In genomic region chr4:107717718-107718313, GRCm38 (mm10) we compare ENCODE assay signal across 15 mouse cellular contexts. TPM values are rescaled to one million over a fixed set of nuclear protein-coding genes. Genes with fewer than 3 reads are reported as not detected.
DNase-seq lines count a peak whose midpoint lies in the region; ATAC-seq and TF ChIP-seq lines count a peak whose summit lies in the region.
"Had no signal": no experiment of that assay in that cellular context is flagged by ENCODE, and none has a peak within 500 bp of the region (broad histone marks: within the 10 kb centered on the region; RNA-seq: fewer than 3 reads in every experiment).

No protein-coding gene starts in this region.

- TF ChIP-seq CTCF in CH12.LX (conservative IDR thresholded peaks at IDR 0.05 in 1 of 2, IDR thresholded peaks at IDR 0.05 in 1 of 2; ENCODE audit: low read depth in 2 of 2, low read length in 2 of 2), result peak in 1 of 2 experiments; percentile 35; a peak in 2 of 4 replicates

- peak; percentile 35; the same call in 1 of the 2 replicates for TF ChIP-seq EP300 in CH12.LX (IDR thresholded peaks at IDR 0.05; ENCODE audit: low read length)

- H3K4me3 ChIP-seq in forebrain, embryonic 10.5 days, result no peak overlapping the region
- no peak overlapping the region for H3K4me3 ChIP-seq in forebrain, embryonic 11.5 days (ENCODE audit: low read depth, low read length)
- H3K4me3 ChIP-seq in CH12.LX (replicated peaks in 1 of 3; ENCODE audit: low read depth in 2 of 3, low read length in 2 of 3, poor library complexity in 1 of 3), result peak overlapping the region in 1 of 3 experiments; percentile 4
- H3K4me3 ChIP-seq: embryonic facial prominence, embryonic 15.5 days; heart, adult 2 months; liver, embryonic 13.5 days had no signal

- no peak overlapping the region for H3K9ac ChIP-seq in forebrain, embryonic 11.5 days (ENCODE audit: low read length)
- H3K9ac ChIP-seq in CH12.LX (ENCODE audit: insufficient read depth, low read depth), result no peak overlapping the region
- H3K9ac ChIP-seq: embryonic facial prominence, embryonic 15.5 days; liver, embryonic 13.5 days had no signal

- H3K4me2 ChIP-seq in forebrain, embryonic 11.5 days (ENCODE audit: low read depth, low read length, severe bottlenecking), result no peak overlapping the region
- peak overlapping the region; percentile 94 for H3K4me2 ChIP-seq in CH12.LX (ENCODE audit: insufficient read depth, low read depth, poor library complexity, severe bottlenecking)
- H3K4me2 ChIP-seq: embryonic facial prominence, embryonic 15.5 days; liver, embryonic 13.5 days had no signal

- TF ChIP-seq POLR2A in CH12.LX (IDR thresholded peaks at IDR 0.05; ENCODE audit: low read depth, low read length), result no peak

- no peaks in the 10 kb centered on the region for H3K36me3 ChIP-seq in forebrain, embryonic 10.5 days (replicated peaks)
- no peaks in the 10 kb centered on the region for H3K36me3 ChIP-seq in forebrain, embryonic 11.5 days (ENCODE audit: control insufficient read depth, insufficient read depth, low read length)
- no peaks in the 10 kb centered on the region for H3K36me3 ChIP-seq in CH12.LX (replicated peaks in 1 of 2; ENCODE audit: control insufficient read depth in 1 of 2, insufficient read depth in 1 of 2, low read length in 1 of 2)
- H3K36me3 ChIP-seq: embryonic facial prominence, embryonic 15.5 days; liver, embryonic 13.5 days had no signal

- no peak for ATAC-seq in forebrain, embryonic 11.5 days (replicated peaks; ENCODE audit: low FRiP score)
- ATAC-seq: inflammation-experienced regulatory T-cells, adult 6 months had no signal

- WGBS in forebrain, embryonic 10.5 days, result 72% methylated on average over 8 of the region's 8 CpGs
- 63% methylated on average over 8 of the region's 8 CpGs for WGBS in forebrain, embryonic 11.5 days

- intact Hi-C loops in left cerebral cortex, postnatal 25 days (cut with DNase I), result no loop called here

- H3K27ac ChIP-seq in forebrain, embryonic 10.5 days, result peak overlapping the region; percentile 40; the same call in 1 of the 2 replicates
- H3K27ac ChIP-seq in forebrain, embryonic 11.5 days (ENCODE audit: low read depth, low read length), result no peak overlapping the region
- no peak overlapping the region for H3K27ac ChIP-seq in CH12.LX (ENCODE audit: insufficient read depth, low read depth)
- H3K27ac ChIP-seq: embryonic facial prominence, embryonic 15.5 days; heart, adult 2 months; liver, embryonic 13.5 days had no signal

- in situ Hi-C loops in CH12.LX (cut with MboI; ENCODE audit: low pct_ligation_motif_present, low pct_unique_long_range_greater_than_20kb, low sequenced_read_pairs), result no loop called here

- no peak; the same call in 1 of the 2 replicates for TF ChIP-seq RAD21 in CH12.LX (IDR thresholded peaks at IDR 0.05; ENCODE audit: low read depth, low read length)

- H3K9me3 ChIP-seq in forebrain, embryonic 10.5 days, result no peaks in the 10 kb centered on the region
- H3K9me3 ChIP-seq in forebrain, embryonic 11.5 days (ENCODE audit: control insufficient read depth, low read length), result no peaks in the 10 kb centered on the region
- H3K9me3 ChIP-seq in CH12.LX (replicated peaks; ENCODE audit: low read length), result peaks cover 2% of the 10 kb centered on the region
- H3K9me3 ChIP-seq: embryonic facial prominence, embryonic 15.5 days; liver, embryonic 13.5 days had no signal

- peaks cover 32% of the 10 kb centered on the region for H3K4me1 ChIP-seq in forebrain, embryonic 10.5 days
- H3K4me1 ChIP-seq in forebrain, embryonic 11.5 days (replicated peaks; ENCODE audit: control insufficient read depth, insufficient read depth, low read length), result peaks cover 9% of the 10 kb centered on the region
- H3K4me1 ChIP-seq in CH12.LX (ENCODE audit: control insufficient read depth in 1 of 2, insufficient read depth in 2 of 2), result peaks cover 16 to 45% of the 10 kb centered on the region in 2 experiments

- no peak for DNase-seq in forebrain, embryonic 10.5 days (ENCODE audit: extremely low spot score, low spot score)
- no peak for DNase-seq in forebrain, embryonic 11.5 days (ENCODE audit: low spot score)
- DNase-seq in CH12.LX (ENCODE audit: extremely low read depth), result peak; percentile 77
- DNase-seq in frontal cortex, postnatal 36 days (ENCODE audit: low spot score in 2 of 2), result peak; percentile 48 to 72
- DNase-seq in left cerebral cortex, postnatal 25 days (ENCODE audit: low spot score in 2 of 2), result peak; percentile 48 to 89
- DNase-seq in cerebellum, postnatal 4 days (ENCODE audit: low spot score in 2 of 2), result no peak
- DNase-seq in cerebellum, postnatal 36 days, result no peak
- DNase-seq in kidney, adult 9 months, result no peak
- DNase-seq: adrenal gland, adult 2 months; cerebellum, adult 18-20 months; heart, adult 2 months; liver, embryonic 13.5 days had no signal

- H3K79me2 ChIP-seq in CH12.LX (replicated peaks; ENCODE audit: control insufficient read depth, extremely low read depth, insufficient read depth, poor library complexity, severe bottlenecking), result no peaks in the 10 kb centered on the region

- no peaks in the 10 kb centered on the region; the same call in 1 of the 2 replicates for H3K27me3 ChIP-seq in forebrain, embryonic 10.5 days (ENCODE audit: poor library complexity, severe bottlenecking)
- no peaks in the 10 kb centered on the region for H3K27me3 ChIP-seq in forebrain, embryonic 11.5 days (ENCODE audit: control insufficient read depth, insufficient read depth, low read length)
- no peaks in the 10 kb centered on the region for H3K27me3 ChIP-seq in CH12.LX (replicated peaks)
- H3K27me3 ChIP-seq: embryonic facial prominence, embryonic 15.5 days; liver, embryonic 13.5 days had no signal

- dilution Hi-C loops in CH12.LX (cut with MboI; ENCODE audit: extremely low pct_ligation_motif_present, extremely low pct_unique_long_range_greater_than_20kb, low sequenced_read_pairs), result no loop called here

TF ChIP-seq in CH12.LX, 34 proteins besides CTCF, POLR2A, EP300 and RAD21:
- 0 out of 2 replicates have a peak, but pooled peaks have one; percentile 8 for TF ChIP-seq TCF12 (IDR thresholded peaks at IDR 0.05; ENCODE audit: low read depth, low read length)
- no peak for TF ChIP-seq CHD1 (IDR thresholded peaks at IDR 0.05; ENCODE audit: low read depth, low read length)
- 0 out of 2 replicates have a peak, but pooled peaks have one; percentile 3 for TF ChIP-seq SMC3 (IDR thresholded peaks at IDR 0.05; ENCODE audit: low read depth, low read length)
- peak; percentile 33; the same call in 1 of the 2 replicates for TF ChIP-seq ETS1 (conservative IDR thresholded peaks at IDR 0.05; ENCODE audit: low read depth, low read length)
- 0 out of 2 replicates have a peak, but pooled peaks have one; percentile 12 for TF ChIP-seq IRF4 (IDR thresholded peaks at IDR 0.05; ENCODE audit: low read depth, low read length)
- TF ChIP-seq BHLHE40 (IDR thresholded peaks at IDR 0.05; ENCODE audit: low read depth, low read length), result peak; percentile 29; the same call in 1 of the 2 replicates
TF ChIP-seq in CH12.LX: peak in this region for 5.

RNA-seq across cellular contexts. Expression of gene Dmrtb1, which starts 33.8 kb away (rescaled TPM):
- 0.87 and 2.7 TPM in 2 replicates for polyA plus RNA-seq in forebrain, embryonic 10.5 days (2016; fragmentation: Nextera tagmentation; extraction: Ambion mirVana)
- 6.0 and 7.4 TPM in 2 replicates for polyA plus RNA-seq in forebrain, embryonic 11.5 days (2014; fragmentation: Nextera tagmentation; extraction: Ambion mirVana)
- total RNA-seq in CH12.LX (2012; rRNA removed) (not detected in 2 replicates), CH12.LX (2014; rRNA removed) (not detected in 2 replicates)
- not detected in 2 replicates for polyA plus RNA-seq in CH12.LX (2012; ENCODE audit: insufficient read length, low read depth)
- total RNA-seq in left cerebral cortex, postnatal 25 days (2021), result 1 to 10 TPM in 1 of 2 experiments, under 1 TPM in 1; 0.76 to 1.1 TPM
- total RNA-seq: adrenal gland, adult 2 months; heart, adult 2 months had no signal
- polyA plus RNA-seq: adrenal gland, adult 2 months; inflammation-experienced regulatory T-cells, adult 6 months; liver, embryonic 13.5 days; urinary bladder, adult 2 months had no signal

Comparison
In these comparisons a context has a peak if more than half of its experiments do, and no peak if none do; other contexts are left out.
1. DNase-seq: peak in CH12.LX (single experiment), frontal cortex, postnatal 36 days (2 of 2) and left cerebral cortex, postnatal 25 days (2 of 2); none in forebrain, embryonic 10.5 days (single experiment), forebrain, embryonic 11.5 days (single experiment), cerebellum, postnatal 4 days (0 of 2), cerebellum, postnatal 36 days (0 of 2) and kidney, adult 9 months (single experiment).